Mouse (Mus musculus) 416B (cell line): ENCODE results near the gene Serpinb11.

Experiments used
- DNase-seq: peaks from one replicate; pipeline ENCODE4 v3.0.0; 2011; ENCODE audit warnings: low read depth

Gene Serpinb11

DNA sequence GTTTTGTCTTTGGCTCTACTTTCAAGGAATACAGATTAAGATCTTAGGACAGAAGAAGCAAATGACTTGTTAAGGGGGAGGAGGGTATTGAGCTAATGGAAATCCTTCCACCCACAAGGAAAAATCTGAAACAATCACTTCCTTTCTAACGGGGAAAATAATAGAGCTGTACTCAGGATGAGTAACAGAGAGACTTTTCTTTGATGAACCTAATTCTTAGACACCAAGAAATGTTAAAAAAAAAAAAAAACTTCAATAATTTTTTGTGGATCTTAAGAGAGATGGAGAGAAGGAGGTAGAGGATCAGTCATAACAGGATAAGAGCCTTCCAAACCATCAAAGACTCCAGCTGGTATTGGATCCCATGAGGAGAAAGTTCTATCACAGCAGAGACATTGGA lies at the start of gene Serpinb11:
TSS of gene Serpinb11 (plus strand) at position 301 of the 400 bp plus-strand sequence.
- no peak for DNase-seq

GRCm38 (mm10) chr1:107345979-107346378 lies 15.0 kb upstream of the Serpinb11 start:
- no peak for DNase-seq

- no peak for DNase-seq
These were observed 14.2 kb upstream of the Serpinb11 start for GRCm38 (mm10) chr1:107346788-107347187.

GRCm38 (mm10) chr1:107350392-107350791 lies 10.6 kb upstream of the Serpinb11 start:
- DNase-seq = peak; percentile 5

DNA sequence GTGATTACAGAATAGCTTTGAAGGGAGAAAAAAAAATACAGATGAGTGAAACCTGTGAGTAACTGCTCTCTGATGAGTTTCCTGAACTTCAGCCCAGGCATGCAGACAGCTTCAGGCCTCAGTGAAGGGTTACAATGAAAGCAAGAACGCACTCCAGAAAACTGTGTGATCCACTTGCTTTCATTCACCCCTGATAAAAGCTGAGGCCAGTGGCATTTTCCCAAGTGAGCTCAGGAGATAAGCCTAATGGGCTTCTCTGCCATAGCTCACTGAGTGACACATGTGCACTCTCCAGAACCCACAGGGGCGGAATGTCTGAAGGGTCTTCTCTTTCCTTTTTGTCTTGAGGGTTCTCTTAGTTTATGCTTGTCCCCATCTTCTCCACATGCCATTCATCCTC lies 9.9 kb upstream of the Serpinb11 start:
- no peak for DNase-seq

DNA sequence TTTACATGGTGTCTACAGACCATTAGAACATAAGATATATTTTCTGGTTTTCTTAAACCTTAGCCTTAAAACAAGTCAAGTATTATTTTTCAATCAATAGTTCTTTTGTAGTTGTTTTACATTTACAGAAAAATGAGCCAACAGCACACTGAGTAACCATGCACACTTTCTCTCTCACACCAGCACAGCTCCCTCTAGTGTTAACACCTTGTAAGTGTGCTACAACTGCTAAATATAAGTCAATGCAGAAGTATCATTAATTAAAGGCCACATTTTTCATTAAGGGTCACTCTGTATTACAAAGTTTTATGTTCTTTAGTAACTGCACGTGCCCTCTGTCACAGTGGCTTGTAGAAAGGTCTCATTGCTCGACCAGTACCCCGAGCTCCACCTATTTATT lies 8.0 kb upstream of the Serpinb11 start:
- peak; percentile 41 for DNase-seq

- DNase-seq = no peak
These were observed 5.0 kb downstream of the Serpinb11 start for GRCm38 (mm10) chr1:107365973-107366372.

- DNase-seq = no peak
These were observed 7.9 kb downstream of the Serpinb11 start for GRCm38 (mm10) chr1:107368944-107369343.

DNA sequence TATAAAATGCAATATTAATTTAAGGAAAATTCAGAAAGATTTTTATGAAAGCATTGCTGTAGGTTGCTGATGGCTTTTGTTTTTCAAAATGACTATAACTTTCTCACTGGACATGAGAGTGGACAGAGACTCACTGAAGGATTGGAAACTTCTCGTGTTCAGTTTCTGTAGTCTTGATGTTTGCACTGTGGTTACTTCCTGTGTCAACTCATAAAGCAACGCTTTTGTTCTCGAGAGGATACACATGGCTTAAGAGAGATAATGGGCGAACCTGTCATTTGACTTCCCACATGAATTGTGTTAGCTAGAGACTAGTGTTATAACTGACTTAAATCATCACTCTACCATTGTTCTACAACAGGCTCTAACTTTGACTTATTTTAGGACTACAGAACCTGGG lies 16.0 kb downstream of the Serpinb11 start:
- peak; percentile 69 for DNase-seq

DNA sequence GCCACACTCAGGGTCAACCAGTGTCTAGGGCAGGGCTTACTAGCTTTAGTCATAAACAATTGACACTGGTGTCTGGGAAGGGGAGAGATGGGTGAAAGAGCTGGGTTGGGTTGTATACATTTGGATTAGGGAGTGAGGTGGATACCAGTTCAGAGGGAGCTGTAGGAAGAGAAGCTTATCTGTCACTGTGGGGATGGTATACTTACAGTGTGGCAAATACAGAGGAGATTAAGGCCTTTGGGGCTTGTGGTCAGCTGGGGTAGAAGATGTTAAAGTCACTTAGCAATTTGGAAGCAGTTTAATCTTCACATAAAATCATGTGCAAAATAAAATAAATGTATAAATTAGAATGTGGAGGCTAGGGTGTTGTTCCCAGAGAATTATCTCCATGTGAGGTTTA lies 17.4 kb downstream of the Serpinb11 start:
- DNase-seq = no peak

DNA sequence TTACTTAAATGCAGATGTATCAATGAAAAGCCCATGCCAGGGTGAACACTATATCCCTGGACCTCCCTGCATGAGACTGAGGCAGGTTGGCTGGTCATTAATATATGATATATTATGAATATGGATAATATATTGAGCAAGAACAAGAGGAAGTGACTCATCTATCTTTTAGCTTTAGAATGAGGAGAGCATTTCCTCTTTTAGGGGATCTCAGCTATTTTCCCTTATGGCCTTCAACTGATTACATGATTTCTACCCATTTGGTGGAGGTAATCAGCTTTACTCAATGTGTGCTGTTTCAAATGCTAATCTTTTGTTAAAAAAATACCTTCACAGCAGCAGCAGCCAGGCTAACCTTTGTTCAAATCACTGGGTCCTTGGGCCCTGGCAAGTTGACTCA lies 20.5 kb downstream of the Serpinb11 start:
- peak; percentile 66 for DNase-seq

GRCm38 (mm10) chr1:107382404-107382803 lies 21.4 kb downstream of the Serpinb11 start:
- DNase-seq = no peak

DNA sequence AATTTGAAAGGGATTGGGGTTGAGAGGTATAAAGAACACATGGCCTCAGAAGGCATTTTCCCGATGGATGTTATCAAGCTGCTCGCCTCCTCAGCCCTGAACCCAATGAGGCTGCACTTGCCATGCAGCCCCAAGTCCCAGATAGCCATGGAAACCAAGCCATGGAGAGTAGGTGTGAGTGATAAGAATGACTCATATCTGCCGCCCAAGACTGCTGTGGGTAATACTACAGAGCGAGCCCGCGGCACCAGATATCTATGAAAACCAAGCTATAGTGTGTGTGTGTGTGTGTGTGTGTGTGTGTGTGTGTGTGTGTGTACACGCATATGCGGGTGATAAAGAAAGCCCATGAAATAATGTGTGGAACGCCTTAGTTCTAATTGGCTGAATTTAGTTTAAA lies 23.5 kb downstream of the Serpinb11 start:
- DNase-seq = peak; percentile 70

- DNase-seq = peak; percentile 74
These were observed 28.8 kb downstream of the Serpinb11 start for GRCm38 (mm10) chr1:107389753-107390152.

- DNase-seq = peak; percentile 22
These were observed 36.5 kb downstream of the Serpinb11 start for GRCm38 (mm10) chr1:107397481-107397880.

DNA sequence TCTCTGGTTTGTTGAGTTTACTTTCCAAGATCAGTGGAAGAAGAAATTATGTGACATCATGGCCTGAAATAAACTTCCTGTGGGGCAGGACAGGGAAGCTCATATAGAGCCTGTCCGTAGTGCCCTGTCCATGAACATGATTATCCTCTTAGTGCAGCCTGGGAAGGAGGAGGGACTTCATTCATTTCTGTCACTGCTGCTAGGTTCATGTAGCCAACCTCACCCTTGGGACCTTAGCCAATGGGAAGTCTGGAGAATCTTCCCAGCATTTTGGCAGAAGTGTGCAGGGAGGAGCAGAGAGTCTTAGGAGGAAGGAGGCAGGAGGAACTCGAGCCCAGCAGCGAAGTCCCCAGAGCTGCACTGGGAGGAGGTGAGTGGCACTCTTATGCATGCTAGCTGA lies 38.4 kb downstream of the Serpinb11 start, which contains the start of gene Serpinb7:
TSS of gene Serpinb7 (plus strand) at position 301 of the 400 bp plus-strand sequence.
- DNase-seq = no peak

GRCm38 (mm10) chr1:107402082-107402481 lies 41.1 kb downstream of the Serpinb11 start:
- no peak for DNase-seq

DNA sequence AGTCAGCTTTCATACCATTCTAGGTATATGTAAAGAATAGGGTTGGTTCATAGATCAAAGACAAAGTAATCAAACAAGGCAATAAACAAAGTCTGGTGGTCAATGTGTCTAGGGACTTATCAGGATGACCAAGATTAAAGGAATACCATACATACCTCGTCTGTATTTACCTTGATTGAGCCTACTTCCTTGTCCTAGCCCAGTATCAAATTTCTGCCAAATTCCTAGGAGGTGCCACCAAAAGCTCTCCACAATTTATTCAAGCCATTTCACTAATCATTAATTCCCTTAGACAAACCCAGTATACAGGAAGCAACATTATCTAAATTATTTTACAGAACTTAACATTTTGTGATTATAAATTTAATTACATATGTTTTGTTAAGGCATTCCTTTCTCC lies 53.7 kb downstream of the Serpinb11 start:
- DNase-seq = no peak

GRCm38 (mm10) chr1:107422487-107422886 lies 61.5 kb downstream of the Serpinb11 start:
- DNase-seq = peak; percentile 57
